Mouse (Mus musculus) liver, adult (tissue): ENCODE measurements around the gene Rasl12.
A peak's percentile ranks its signal among the peaks of the same experiment; 100 is the strongest.

Experiments used
- GATA4 ChIP-seq: IDR thresholded peaks from 2 replicates; pipeline ENCODE4 v1.6.1; 2014; ENCODE audit warnings: mild to moderate bottlenecking, low read length; ENCODE audit not compliant: insufficient replicate concordance

Rasl12 gene

DNA sequence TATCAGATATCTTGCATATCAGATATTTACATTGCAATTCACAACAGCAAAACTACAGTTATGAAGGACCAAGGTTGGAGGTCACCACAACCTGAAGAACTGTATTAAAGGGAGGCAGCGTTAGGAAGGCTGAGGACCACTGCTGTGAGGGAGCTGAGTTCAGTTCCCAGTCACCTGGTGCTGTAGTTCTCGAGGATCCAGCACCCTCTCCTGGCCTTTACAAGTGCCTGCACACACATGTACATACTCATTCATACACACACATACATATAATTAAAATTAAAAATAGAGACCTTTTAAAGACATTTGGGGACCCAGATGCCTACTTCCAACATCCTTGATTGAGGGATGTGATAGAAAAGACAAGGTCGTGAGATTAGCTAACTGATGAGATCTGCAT is 21.3 kb downstream of the Rasl12 start:
- TF ChIP-seq GATA4, result no peak

DNA sequence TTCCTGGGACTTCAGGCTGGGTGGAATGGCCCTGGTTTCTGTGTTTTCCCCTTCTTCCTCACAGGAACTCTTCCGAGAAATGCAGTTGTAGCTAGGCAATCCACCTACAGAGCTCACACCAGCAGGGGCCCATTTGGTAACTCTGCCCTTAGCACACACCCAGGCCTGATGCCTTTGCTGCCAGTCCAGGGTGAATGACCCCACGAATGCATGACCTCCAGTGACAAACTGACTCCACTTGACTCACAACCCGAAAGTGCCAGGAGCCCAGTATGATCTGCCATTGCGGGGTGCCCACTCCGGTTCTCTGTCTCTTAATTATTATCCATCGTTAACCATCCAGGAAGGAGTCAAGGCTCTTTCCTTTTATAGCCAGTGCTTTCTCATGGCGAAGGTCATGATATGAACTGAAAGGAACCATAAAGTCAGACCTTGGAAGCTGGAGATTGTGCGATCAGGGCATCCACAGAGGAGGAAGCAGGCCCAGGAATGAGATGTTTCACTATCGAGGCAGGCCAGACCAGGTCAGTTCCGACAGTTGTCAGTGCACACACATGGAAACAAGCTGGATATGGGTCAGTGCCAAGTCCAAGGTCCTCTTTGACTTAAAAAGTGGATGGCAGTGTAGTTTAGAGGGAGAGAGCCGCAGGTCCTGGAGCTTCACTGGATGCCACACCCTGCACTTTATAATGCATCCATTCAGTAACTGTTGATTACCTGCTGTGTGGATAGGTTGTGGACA is 24.6 kb downstream of the Rasl12 start, which contains the start of gene Slc51b:
Gene Slc51b, minus strand, starts transcription at position 196 of the 742 bp plus-strand sequence.
- no peak for TF ChIP-seq GATA4

DNA sequence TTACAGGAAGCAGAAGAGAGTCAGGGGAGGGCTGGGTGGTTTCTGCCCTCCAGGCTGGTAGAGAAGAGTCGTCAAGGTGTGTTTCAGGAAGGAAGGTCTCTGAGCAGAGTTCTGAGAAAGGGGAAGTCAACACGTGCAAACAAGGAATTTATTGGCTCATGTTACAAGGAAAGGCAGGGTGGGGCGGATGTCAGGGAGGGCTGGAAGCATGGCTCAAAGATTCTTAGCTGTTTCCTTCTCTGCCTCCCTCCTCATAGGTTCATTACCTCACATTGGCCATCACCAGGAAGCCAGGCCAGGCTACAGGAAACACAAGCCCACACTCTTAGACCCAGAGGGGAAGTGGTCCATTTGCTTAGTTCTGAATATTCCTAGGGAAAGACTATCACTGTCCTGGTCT is 26.1 kb downstream of the Rasl12 start:
- TF ChIP-seq GATA4, result no peak

DNA sequence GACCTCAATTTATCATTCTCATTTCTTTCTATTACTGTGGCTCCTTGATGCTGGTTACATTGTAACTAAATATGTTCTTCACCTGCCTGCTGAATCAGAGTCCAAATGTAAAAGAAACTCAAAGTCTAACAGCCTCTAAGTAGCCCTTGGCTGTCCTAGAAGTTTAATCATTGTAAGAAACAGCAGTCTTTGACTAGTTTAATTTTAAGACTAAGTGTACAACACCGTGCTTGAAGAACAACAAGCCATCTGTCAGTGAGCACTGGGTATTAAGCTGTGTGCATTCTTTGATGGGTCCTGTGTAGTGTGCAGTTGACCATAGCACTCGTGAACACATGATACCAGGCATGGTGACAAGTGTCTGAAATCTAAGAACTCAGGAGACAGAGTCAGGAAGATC is 29.2 kb downstream of the Rasl12 start:
- TF ChIP-seq GATA4, result no peak

DNA sequence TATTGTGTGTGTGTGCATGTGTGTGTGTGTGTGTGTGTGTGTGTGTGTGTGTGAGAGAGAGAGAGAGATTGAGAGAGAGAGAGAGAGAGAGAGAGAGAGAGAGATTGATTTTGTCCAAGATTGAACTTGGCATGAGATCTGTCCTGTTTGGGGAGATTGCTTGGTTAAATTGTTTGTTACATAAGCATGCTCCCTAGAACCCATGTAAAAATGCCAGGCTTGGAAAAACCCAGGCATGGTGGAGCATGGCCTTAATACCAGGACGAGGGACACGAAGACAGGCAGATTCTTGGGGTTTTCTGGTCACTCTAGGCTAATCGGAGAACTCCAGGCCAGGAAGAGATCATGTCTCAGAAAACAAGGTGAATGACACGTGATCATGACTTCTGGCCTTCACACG is 29.7 kb downstream of the Rasl12 start:
- no peak for TF ChIP-seq GATA4

DNA sequence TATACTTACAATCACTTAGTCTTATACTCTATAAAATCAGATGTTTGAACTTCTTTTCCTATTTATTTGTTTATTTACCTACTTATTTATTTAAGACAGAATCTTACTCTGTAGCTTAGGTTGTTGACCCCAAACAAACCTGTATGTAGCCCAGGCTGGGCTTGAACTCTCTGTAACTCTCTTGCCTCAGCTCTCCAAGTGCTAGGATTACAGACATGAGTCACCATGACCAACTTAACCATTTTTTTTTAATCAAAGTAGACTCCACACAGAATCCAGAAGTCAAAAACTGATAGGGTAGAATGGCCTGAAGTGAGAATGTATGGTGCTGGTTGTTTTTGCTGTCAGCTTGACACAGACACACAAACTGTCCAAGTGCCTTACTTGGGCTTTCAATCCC is 32.1 kb downstream of the Rasl12 start:
- no peak for TF ChIP-seq GATA4

DNA sequence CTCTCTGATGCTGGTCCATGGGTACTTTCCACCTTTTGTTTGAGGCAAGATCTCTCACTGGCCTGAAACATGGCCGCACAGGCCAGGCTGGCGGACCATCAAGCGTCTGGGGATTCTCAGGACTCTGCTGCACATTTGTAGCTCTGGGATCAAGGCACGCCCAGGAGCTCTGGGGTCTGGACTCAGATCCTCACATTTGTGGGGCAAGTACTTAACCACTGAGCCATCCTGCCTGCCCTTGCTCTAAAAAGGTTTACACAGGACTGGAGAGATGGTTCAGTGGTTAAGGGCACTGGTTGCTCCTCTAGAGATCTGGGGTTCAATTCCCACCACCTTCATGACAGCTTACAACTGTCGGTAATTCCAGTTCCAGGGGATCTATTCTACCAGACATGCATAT is 32.6 kb downstream of the Rasl12 start:
- TF ChIP-seq GATA4, result no peak

DNA sequence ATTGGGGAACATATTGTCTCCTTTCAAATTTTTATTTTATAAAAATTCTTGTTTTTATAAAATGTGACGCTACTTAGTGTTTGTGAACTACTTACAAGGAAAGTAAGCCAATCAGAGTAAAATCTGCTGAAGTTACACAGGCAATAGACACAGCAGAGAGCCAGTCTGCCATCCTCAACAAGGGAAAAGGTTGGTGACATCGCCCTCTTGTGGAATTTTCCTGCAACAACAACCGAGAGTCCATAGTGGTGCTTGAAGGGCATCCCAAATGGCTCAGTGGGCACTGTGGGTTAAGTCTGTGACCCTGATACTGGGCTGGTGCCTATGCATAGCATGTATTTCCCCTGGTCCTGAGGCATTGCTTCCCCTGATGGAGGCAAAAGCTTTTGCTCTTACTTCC is 33.9 kb downstream of the Rasl12 start:
- no peak for TF ChIP-seq GATA4

DNA sequence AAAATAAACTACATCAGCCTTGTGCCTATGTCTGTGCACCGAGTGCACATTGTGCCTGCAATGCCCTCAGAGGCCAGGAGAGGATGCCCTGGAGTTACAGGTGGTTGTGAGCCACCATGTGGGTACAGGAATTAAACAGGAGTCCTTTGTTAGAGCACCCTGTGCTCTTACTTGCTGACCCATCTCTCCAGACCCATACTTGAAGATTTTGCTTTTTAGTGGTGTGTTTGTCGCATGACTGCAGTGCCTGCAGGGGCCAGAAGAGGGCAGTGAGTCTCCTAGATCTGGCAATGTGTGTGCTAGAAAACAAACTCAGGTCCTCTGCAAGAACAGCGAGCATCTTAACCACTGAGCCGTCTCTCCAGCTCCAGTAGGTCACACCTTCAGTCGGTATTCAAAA is 35.8 kb downstream of the Rasl12 start:
- no peak for TF ChIP-seq GATA4

DNA sequence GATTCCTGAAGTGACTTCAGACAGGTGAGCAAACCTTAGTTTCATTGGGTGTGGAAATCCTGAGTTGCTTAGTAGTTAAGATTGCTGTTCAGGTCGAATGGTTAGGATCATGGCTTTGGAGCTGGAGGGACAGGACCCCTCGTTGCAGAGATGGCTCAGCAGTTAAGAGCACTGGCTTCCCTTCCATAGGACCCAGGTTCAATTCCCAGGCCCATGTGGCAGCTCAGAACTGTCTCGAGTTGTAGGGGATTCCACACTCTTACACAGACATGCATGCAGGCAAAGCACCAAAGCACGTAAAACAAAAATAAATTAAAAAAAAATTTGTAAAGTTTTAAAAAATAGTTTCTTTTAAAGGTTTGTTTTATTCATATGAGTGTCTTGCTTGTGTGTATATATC is 36.9 kb downstream of the Rasl12 start:
- no peak for TF ChIP-seq GATA4

DNA sequence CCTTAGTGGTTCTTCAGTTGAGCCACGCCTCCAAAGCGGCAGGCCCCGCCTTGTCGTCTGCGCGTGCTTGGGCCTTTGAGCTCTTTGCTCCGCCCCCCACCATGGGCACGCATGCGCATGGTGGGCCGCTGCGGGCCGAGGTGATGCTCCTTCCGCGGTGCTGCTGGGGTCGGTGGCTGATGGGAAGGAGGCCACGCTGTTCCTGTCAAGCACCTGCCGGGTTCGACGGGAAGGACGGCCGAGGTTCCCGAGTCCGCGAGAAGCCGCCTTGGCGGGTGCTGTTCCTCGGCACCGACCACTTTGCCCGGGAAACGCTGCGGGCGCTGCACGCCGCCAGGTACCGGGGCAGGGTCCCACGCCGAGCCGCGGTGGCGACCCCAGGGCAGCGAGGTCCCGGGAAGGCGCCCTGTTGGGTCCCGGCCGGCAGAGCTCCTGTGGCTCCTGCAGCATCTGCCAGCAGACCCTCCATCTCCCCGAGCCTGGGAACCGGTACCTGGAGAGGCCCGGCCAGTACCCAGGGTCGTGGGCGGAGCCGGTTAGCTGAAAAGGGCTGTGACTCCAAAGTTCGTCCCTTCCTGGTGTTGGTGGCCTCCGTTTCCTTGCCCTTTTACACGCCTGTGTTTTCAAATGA is 37.5 kb downstream of the Rasl12 start, which contains the start of gene Mtfmt:
Gene Mtfmt, plus strand, starts transcription at position 112 of the 631 bp plus-strand sequence.
- no peak; the same call in 1 of the 2 replicates for TF ChIP-seq GATA4

DNA sequence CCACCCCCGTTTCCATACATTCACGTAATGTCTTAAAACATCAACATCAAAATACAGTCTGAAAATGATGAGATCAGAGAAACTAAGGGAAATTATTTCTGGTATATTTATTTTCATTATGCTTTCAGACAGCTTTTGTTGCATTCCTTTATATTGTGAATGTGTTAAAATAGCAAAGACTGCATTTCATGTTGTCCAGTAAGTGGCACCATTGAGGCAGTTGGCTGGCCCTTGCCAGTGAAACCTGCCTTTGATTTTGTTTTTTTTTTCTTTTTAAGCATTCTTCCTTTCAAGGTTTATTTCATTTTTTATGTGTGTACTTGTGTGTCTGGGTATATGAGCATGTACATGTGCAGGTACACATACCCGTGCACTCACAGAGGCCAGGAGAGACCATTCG is 46.4 kb downstream of the Rasl12 start:
- TF ChIP-seq GATA4, result no peak

DNA sequence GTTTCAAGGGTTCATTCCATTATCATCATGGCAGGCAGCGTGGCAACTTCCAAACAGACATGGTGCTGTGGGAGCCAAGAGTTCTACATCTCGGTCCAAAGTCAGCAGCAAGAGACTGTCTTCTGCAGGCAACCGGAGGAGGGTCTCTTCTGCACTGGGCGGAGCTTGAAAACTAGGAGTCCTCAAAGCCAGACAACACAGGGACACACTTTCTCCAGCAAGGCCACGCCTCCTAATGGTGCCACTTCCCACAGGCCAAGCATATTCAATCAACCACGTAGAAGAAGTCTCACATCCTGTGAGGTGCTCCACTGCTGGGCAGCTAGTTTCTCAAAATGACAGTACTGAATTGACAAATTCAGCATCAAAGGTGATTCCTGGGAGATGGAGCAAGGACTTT is 49.6 kb downstream of the Rasl12 start:
- no peak for TF ChIP-seq GATA4

DNA sequence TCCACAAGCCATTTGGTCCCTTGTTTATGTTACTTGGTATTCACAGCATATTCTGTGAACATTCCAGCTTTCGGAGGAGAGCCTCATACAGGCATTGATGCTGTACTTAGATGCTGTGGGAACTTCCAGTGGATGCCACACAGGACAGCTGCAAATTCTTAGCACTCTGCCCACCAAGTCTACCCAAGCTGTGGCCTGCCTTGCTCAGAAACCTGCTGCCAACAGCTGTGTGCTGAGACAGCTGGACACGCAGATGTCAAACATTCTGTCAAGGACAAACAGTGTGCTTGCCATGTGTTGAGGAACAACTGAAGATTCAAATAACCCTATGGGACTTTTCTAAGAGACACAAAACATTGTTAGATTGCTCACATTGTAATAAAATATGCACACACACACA is 60.7 kb downstream of the Rasl12 start:
- no peak for TF ChIP-seq GATA4

DNA sequence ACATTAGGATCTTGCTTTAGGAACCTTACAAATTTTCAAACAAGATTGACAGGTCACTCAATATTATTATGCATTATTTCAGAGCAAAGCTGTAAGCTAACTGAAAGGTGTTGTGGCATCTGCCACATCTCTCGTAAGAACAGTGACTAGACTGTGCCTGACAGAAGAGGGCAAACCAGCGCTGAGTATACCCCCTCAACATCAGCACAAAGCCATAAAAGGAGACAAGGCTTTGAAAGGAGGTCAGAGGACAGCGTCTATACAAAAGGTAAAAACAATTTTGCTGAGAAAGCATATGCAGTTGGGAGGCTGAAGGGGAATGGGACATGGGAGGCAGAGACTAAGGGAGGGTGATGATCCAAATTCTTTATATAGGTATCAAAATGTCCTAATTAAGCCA is 61.9 kb downstream of the Rasl12 start:
- TF ChIP-seq GATA4, result no peak

DNA sequence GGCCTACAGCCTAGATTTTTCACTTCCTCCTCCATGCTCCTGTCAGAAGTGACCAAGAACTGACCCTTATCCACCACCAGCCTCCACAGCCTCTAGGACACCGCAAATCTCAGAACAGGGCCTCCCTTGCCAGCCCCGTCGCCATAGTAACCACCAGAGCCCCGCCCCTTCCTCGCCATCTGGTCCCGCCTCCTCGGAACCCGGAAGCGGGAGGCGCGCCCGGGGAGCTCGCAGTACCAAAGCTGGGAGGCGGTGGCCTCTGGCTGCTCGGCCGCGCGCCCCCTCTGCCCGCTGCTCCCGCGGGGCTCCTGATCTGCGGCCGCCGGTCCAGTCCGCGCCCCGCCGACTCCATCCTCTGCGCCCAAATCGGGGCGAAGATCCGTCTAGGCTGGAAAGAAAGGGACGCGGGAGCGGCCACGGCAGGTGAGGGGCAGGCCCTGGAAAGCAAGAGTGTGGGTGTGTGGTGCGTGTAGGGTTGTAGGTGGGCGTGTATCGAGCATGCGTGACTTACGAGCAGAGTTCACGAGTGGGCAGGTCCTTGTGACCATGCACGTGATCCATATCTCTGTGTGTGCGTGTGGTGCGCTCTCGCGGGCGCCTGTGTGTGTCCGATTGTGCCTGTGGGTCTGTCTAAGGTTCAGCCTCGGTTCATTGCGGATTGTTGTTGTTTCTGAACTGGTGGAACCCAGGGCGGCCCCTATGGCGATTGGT is 62.6 kb downstream of the Rasl12 start, which contains the start of gene Spg21:
Gene Spg21, plus strand, starts transcription at position 216 of the 711 bp plus-strand sequence.
- TF ChIP-seq GATA4, result peak; percentile 3; the same call in 1 of the 2 replicates
